In genomic region chr8:92065554-92066239, GRCm38 (mm10) we compare ENCODE assay signal across 13 mouse cellular contexts.
DNase-seq lines count a peak whose midpoint lies in the region; ATAC-seq and TF ChIP-seq lines count a peak whose summit lies in the region.
"Had no signal": no experiment of that assay in that cellular context is flagged by ENCODE, and none has a peak within 500 bp of the region (broad histone marks: within the 10 kb centered on the region; RNA-seq: fewer than 3 reads in every experiment).

No protein-coding gene starts in this region.

- peaks cover 26% of the 10 kb centered on the region for H3K27me3 ChIP-seq in hindbrain, embryonic 12.5 days
- H3K27me3 ChIP-seq in hindbrain, embryonic 16.5 days (replicated peaks; ENCODE audit: control insufficient read depth, insufficient read depth, low read length): peaks cover 8% of the 10 kb centered on the region
- peaks cover 98% of the 10 kb centered on the region for H3K27me3 ChIP-seq in midbrain, embryonic 10.5 days (ENCODE audit: low read depth, poor library complexity, severe bottlenecking)
- H3K27me3 ChIP-seq in midbrain, embryonic 15.5 days (replicated peaks): peaks cover 26% of the 10 kb centered on the region
- H3K27me3 ChIP-seq in embryonic facial prominence, embryonic 11.5 days (ENCODE audit: control insufficient read depth, insufficient read depth, low read length): no peaks in the 10 kb centered on the region; the same call in 1 of the 2 replicates

- no peak overlapping the region for H3K4me2 ChIP-seq in hindbrain, embryonic 12.5 days (replicated peaks)
- H3K4me2 ChIP-seq in hindbrain, embryonic 16.5 days (ENCODE audit: low read length): no peak overlapping the region
- H3K4me2 ChIP-seq in midbrain, embryonic 15.5 days: no peak overlapping the region
- no peak overlapping the region for H3K4me2 ChIP-seq in embryonic facial prominence, embryonic 11.5 days (ENCODE audit: low read depth, low read length)
- H3K4me2 ChIP-seq: heart, embryonic 12.5 days had no signal

- H3K9ac ChIP-seq in hindbrain, embryonic 12.5 days: no peak overlapping the region; the same call in 1 of the 2 replicates
- no peak overlapping the region for H3K9ac ChIP-seq in hindbrain, embryonic 16.5 days (ENCODE audit: low read depth, low read length)
- H3K9ac ChIP-seq in midbrain, embryonic 15.5 days: no peak overlapping the region
- H3K9ac ChIP-seq in embryonic facial prominence, embryonic 11.5 days (replicated peaks; ENCODE audit: low read length): no peak overlapping the region
- H3K9ac ChIP-seq: heart, embryonic 12.5 days; liver, embryonic 14.5 days had no signal

- intact Hi-C loops in left cerebral cortex, adult 2 months (cut with DNase I): no loop called here

- peak; percentile 28 for DNase-seq in midbrain, embryonic 10.5 days (ENCODE audit: low spot score)
- peak; percentile 39 for DNase-seq in embryonic facial prominence, embryonic 11.5 days (ENCODE audit: low spot score)
- peak; percentile 63 for DNase-seq in mesoderm, embryonic 11.5 days (ENCODE audit: low read depth, low spot score)
- DNase-seq in left cerebral cortex, adult 2 months (ENCODE audit: extremely low spot score in 1 of 2, low spot score in 2 of 2): no peak
- DNase-seq: cerebellum, adult 18-20 months; gastrocnemius, postnatal 25 days; thymus, postnatal 36 days had no signal

- 5% methylated on average over 7 of the region's 9 CpGs for WGBS in hindbrain, embryonic 12.5 days
- WGBS in hindbrain, embryonic 16.5 days: 11% methylated on average over 8 of the region's 9 CpGs
- WGBS in midbrain, embryonic 10.5 days: 5% methylated on average over 9 of the region's 9 CpGs
- 10% methylated on average over 9 of the region's 9 CpGs for WGBS in midbrain, embryonic 15.5 days
- 6% methylated on average over 9 of the region's 9 CpGs for WGBS in embryonic facial prominence, embryonic 11.5 days

- no peaks in the 10 kb centered on the region for H3K9me3 ChIP-seq in hindbrain, embryonic 12.5 days (replicated peaks)
- H3K9me3 ChIP-seq in hindbrain, embryonic 16.5 days (ENCODE audit: control insufficient read depth, low read length): no peaks in the 10 kb centered on the region
- no peaks in the 10 kb centered on the region for H3K9me3 ChIP-seq in midbrain, embryonic 10.5 days (replicated peaks)
- no peaks in the 10 kb centered on the region for H3K9me3 ChIP-seq in midbrain, embryonic 15.5 days
- no peaks in the 10 kb centered on the region for H3K9me3 ChIP-seq in embryonic facial prominence, embryonic 11.5 days (replicated peaks; ENCODE audit: control insufficient read depth, low read length)
- H3K9me3 ChIP-seq: heart, embryonic 12.5 days had no signal

- H3K36me3 ChIP-seq in hindbrain, embryonic 12.5 days: no peaks in the 10 kb centered on the region
- no peaks in the 10 kb centered on the region for H3K36me3 ChIP-seq in hindbrain, embryonic 16.5 days (ENCODE audit: control insufficient read depth, insufficient read depth, low read length)
- no peaks in the 10 kb centered on the region for H3K36me3 ChIP-seq in midbrain, embryonic 10.5 days
- H3K36me3 ChIP-seq in midbrain, embryonic 15.5 days (replicated peaks): no peaks in the 10 kb centered on the region
- H3K36me3 ChIP-seq in embryonic facial prominence, embryonic 11.5 days (replicated peaks; ENCODE audit: control insufficient read depth, insufficient read depth, low read depth, low read length): no peaks in the 10 kb centered on the region
- H3K36me3 ChIP-seq: heart, embryonic 12.5 days had no signal

- no peak for TF ChIP-seq CTCF in left cerebral cortex, adult 2 months (IDR thresholded peaks at IDR 0.05)

- no peak overlapping the region for H3K4me3 ChIP-seq in hindbrain, embryonic 12.5 days
- no peak overlapping the region for H3K4me3 ChIP-seq in hindbrain, embryonic 16.5 days (ENCODE audit: low read length)
- no peak overlapping the region for H3K4me3 ChIP-seq in midbrain, embryonic 10.5 days
- no peak overlapping the region for H3K4me3 ChIP-seq in midbrain, embryonic 15.5 days
- no peak overlapping the region for H3K4me3 ChIP-seq in embryonic facial prominence, embryonic 11.5 days (ENCODE audit: low read depth, low read length)
- H3K4me3 ChIP-seq in left cerebral cortex, adult 2 months: no peak overlapping the region
- H3K4me3 ChIP-seq: heart, embryonic 12.5 days had no signal

- no peak for ATAC-seq in hindbrain, embryonic 12.5 days (ENCODE audit: low FRiP score)
- no peak for ATAC-seq in hindbrain, embryonic 16.5 days
- ATAC-seq in midbrain, embryonic 15.5 days (replicated peaks): no peak
- no peak for ATAC-seq in embryonic facial prominence, embryonic 11.5 days (replicated peaks; ENCODE audit: insufficient number of reproducible peaks, low FRiP score, low TSS enrichment, low read depth)
- ATAC-seq in megakaryocyte progenitor cell, adult 5-6 weeks (replicated peaks; ENCODE audit: poor library complexity): no peak

- H3K27ac ChIP-seq in hindbrain, embryonic 12.5 days: peak overlapping the region; percentile 71
- H3K27ac ChIP-seq in hindbrain, embryonic 16.5 days (ENCODE audit: low read depth, low read length): no peak overlapping the region
- H3K27ac ChIP-seq in midbrain, embryonic 10.5 days (replicated peaks): peak overlapping the region; percentile 77
- no peak overlapping the region for H3K27ac ChIP-seq in midbrain, embryonic 15.5 days
- no peak overlapping the region for H3K27ac ChIP-seq in embryonic facial prominence, embryonic 11.5 days (replicated peaks; ENCODE audit: low read depth, low read length)
- no peak overlapping the region for H3K27ac ChIP-seq in left cerebral cortex, adult 2 months
- H3K27ac ChIP-seq: liver, embryonic 14.5 days had no signal

- peaks cover 33% of the 10 kb centered on the region for H3K4me1 ChIP-seq in hindbrain, embryonic 12.5 days
- H3K4me1 ChIP-seq in hindbrain, embryonic 16.5 days (ENCODE audit: control insufficient read depth, insufficient read depth, low read depth, low read length): peaks cover 7% of the 10 kb centered on the region
- H3K4me1 ChIP-seq in midbrain, embryonic 10.5 days: peaks cover 72% of the 10 kb centered on the region
- H3K4me1 ChIP-seq in midbrain, embryonic 15.5 days: peaks cover 20% of the 10 kb centered on the region; the same call in 1 of the 2 replicates
- H3K4me1 ChIP-seq in embryonic facial prominence, embryonic 11.5 days (ENCODE audit: control insufficient read depth, insufficient read depth, low read length): no peaks in the 10 kb centered on the region

Comparison
In these comparisons a context has a peak if more than half of its experiments do, and no peak if none do; other contexts are left out.
1. H3K27ac ChIP-seq: peak in hindbrain, embryonic 12.5 days (single experiment) and midbrain, embryonic 10.5 days (single experiment); none in hindbrain, embryonic 16.5 days (single experiment), midbrain, embryonic 15.5 days (single experiment), embryonic facial prominence, embryonic 11.5 days (single experiment) and left cerebral cortex, adult 2 months (single experiment).
2. DNase-seq: peak in midbrain, embryonic 10.5 days (single experiment), embryonic facial prominence, embryonic 11.5 days (single experiment) and mesoderm, embryonic 11.5 days (single experiment); none in left cerebral cortex, adult 2 months (0 of 2).